Mouse (Mus musculus) layer of hippocampus, postnatal 14 days (tissue): ENCODE results near the gene Gm49721. TPM values are rescaled to one million over a fixed set of nuclear protein-coding genes. Genes with fewer than 3 reads are reported as not detected.
"Not testable (repeated sequence)": the region's sequence is repeated elsewhere in the genome, so short reads cannot be mapped to it uniquely, and the experiment has no call there.

ENCODE experiments used
- DNase-seq, 2 experiments: peaks; one replicate each; pipeline ENCODE4 v3.0.0; 2021 to 2022; ENCODE audit warnings: low spot score in 2 of 2, mixed read lengths in 1 of 2
- total RNA-seq, 2 experiments: library from RNA; stranded (reverse); gene quantifications; 2 replicates each; pipeline ENCODE4 v1.2.3; 2021

Gene Gm49721
- total RNA-seq, 2 experiments from 2014 or later = 0.19 to 0.25 TPM

DNA sequence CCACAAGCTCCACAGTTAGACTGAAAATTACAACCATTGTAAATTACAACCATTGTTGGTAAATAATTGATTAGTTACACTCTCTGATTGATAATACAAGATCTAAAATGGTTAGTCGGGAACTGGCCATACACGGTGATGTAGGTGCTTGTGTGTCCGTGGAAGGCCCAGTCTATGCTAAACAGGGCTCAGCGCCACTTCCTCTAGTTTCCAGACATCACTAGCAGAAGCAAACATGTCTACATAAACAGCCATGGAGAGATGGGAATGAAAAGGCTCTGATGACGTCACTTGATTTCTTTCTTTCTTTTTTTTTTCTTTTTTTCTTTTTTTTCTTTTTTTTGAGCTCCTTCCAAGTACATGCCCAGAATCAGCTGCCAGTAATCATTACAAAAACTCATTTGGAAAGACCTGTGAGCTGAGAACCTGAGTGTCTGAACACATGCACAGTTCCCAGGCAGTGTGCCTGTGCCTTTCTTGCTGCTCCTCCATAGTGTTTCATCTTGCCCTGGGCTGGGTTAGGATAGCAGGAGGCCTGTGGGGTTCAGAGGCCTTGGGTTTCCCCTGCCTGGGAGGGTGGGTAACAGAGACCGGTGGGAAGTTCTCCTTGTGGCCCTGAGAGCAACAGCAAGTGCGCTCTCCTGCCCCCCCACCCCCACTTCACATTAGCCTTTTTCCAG lies 91.0 kb downstream of the Gm49721 start:
- DNase-seq = not testable (repeated sequence)

DNA sequence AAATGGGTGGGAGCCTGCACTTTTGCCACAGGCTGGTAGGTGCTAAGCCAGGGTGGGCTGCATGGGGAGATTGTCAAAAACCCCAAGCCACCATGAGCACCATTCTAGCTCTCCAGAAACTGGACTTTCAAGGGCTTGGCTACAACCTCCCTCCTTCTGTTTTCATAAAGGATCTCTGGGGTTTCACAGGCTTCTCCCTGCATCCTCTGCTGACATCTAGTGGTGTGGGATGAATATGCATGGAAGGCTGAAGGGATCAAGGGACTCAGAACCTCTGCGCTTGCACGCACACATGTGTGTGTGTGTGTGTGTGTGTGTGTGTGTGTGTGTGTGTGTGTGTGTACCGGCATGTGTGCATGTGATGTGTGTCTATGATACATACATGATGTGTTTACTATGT lies 95.8 kb downstream of the Gm49721 start:
- peak; percentile 23 to 36 for DNase-seq

DNA sequence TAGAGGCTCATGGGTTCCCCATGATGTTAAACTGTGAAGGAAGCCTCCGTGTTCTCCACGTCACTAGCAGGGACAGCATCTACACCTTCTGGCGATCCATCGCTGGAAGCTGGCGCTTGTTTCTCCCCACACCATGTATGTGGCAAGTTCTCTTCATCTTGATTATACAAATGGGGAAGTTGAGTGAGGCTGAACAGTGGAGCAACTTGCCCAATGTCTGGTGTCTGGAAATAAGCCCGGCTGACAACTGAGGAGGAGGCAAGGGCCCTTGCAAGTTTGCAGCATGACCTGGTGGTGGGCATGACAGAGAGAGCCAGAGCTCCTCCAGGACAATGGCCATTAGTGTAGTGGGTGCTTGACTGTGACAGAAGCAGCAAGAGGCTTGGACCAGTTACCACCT lies 96.8 kb downstream of the Gm49721 start:
- DNase-seq = not testable (repeated sequence)

DNA sequence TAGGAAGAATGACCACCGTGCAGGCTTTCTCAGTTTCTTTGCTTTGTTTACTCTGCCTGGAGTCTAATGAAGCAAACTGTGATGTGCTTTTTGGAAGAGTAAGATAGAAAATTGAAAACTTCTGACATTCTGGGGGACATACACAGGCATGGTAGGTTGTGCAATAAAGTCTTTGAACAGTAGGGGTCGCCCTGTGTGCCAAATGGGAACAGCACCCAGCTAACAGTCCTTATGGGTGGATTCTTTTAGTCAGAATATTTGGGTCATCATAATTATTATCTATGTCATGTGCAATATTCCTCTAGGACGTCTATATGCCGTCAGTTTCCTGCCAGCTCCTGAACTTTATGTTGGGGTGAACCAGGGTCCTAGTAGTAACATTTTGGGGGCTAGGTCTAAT lies 100.9 kb downstream of the Gm49721 start:
- DNase-seq = peak; percentile 51 to 74

DNA sequence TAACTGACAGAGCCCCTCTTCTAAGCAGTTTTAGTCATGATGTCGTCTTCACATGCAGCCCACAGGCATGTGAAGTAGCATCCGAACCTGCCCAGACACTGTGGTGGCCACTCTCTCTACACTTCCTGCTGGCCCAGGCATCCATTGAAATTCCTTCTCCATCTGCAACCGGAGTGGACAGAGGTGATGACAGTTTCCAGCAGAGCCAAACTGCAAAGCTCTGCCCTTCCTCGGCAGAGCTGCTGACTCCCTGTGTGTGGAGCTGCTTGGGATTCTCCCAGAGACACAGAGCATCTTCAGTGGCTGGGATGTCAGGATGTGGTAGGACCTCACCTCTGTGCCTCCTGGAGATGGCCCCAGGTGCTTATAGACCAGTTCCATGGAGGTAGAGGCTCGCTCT lies 105.8 kb downstream of the Gm49721 start:
- not testable (repeated sequence) for DNase-seq

DNA sequence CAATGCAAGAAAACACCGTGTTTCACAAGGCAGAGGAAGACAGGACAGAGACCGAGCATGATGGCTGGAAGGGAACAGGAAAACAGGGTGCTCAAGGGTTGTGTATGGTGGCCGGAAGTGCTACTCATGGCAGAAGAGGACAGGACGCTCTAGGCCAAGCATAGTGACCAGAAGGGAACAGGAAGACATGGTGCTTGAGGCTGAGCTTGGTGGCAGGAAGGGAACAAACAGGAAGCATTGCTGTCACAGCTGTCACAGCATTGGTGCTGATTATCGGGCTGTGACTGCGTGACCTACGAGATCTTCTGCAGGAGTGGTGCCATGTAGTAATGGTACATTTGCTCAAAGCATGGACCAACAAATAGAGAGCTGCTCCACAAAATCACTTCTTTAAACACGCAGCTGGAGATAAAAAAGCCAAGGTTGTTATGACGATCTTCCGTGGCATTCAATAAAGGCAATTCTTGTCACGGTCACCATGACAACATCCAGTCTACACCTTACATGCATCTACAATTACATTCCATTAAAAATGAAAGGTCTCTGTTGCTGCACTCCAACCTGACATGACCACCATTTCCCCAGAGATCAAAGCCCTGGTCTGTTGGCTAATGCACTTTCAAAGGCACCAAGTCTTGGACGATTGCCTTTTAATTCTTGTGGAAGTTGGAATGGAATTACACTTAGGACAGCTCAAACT lies 106.9 kb downstream of the Gm49721 start:
- DNase-seq = not testable (repeated sequence)

DNA sequence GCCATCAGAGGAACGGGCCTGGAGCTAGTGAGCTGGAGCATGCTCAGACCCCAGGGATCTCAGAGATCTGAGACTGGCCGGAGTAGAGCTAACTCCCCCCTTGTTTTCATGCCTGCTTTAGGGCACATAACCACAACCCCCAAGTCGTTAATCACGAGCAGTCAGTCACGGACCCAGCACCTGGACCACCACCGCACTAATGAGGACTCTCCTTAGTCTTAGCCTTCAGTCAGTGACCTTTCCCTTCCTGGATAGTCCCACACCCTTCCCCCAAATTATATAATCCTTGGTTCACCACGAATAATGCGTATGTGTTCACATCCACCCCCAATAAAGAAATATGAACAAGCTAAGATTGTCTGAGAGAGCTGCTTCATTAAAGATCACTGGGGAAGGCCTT lies 108.1 kb downstream of the Gm49721 start:
- DNase-seq = not testable (repeated sequence)

Other genes with a start within 250 kb of the Gm49721 start
- gene Ezr, start 196.1 kb upstream of the Gm49721 start, total RNA-seq = 10 to 100 TPM; 63.0 to 68.2 TPM
- gene Rsph3b, start 30.2 kb upstream of the Gm49721 start, total RNA-seq = 10 to 100 TPM; 32.8 to 35.7 TPM
- 10 to 100 TPM; 22.1 to 23.6 TPM for gene Tagap1, start 17.7 kb upstream of the Gm49721 start, total RNA-seq
- 10 to 100 TPM; 44.1 to 62.0 TPM for gene Rnaset2b, start 8.3 kb upstream of the Gm49721 start, total RNA-seq
- under 1 TPM; 0.48 to 0.55 TPM for gene Gm1604a, start 46.7 kb downstream of the Gm49721 start, total RNA-seq
- 10 to 100 TPM; 29.2 to 30.0 TPM for gene Rps6ka2, start 191.2 kb downstream of the Gm49721 start, total RNA-seq